Mouse (Mus musculus) kidney, postnatal 25 days (tissue): ENCODE data around the gene Cdc42ep1.

Experiments
- DNase-seq, 2 experiments: peaks; one replicate each; pipeline ENCODE4 v3.0.0; 2021; ENCODE audit warnings: mixed read lengths in 2 of 2

Cdc42ep1 gene

DNA sequence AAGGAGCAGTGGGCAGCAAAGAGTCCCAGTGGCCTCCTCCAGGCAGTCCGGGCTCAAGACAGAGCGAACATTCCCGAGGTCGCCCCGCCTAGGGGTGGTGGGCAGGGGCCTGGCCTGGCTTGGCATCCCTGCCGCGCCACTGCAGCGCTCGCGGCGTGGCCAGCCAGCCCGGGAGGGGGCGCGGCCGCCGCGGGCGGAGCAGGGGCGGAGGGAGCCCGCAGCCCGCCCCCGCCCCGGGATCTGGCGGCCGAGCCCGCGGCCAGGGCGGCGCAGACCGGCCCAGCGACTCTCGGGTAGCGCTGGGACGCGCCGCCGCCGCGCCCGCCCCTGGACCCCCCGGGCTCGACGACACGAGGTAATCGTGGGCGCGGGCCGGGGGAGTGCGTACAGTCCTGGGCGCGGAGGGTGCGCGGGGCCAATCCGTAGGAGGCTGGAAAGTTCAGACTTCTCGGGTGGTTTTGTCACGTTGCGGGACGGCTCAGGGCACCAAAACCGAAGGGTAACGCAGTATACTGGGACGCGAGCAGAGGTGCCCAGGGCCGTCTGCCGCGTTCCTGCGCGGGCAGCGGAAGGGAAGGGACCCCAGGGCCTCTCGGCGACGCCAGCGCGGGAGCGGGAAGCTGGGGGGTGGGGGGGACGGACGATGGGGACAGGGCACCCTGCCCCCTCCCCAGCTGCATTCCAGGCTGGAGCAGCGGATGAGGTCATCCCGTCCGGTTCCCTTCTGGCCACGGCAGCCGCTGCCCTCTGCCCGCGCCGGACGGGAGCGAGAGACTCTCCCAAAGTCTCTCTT, at the start of gene Cdc42ep1:
Gene Cdc42ep1, plus strand, starts transcription at position 254 of the 793 bp plus-strand sequence.
- DNase-seq, result peak; percentile 71 to 88

- DNase-seq, result peak; percentile 77 to 88
Measured at GRCm38 (mm10) chr15:78796196-78797059, 46.0 kb upstream of the Cdc42ep1 start.

GRCm38 (mm10) chr15:78797060-78797329, 45.4 kb upstream of the Cdc42ep1 start:
- peak in 1 of 2 experiments; percentile 26 for DNase-seq

DNA sequence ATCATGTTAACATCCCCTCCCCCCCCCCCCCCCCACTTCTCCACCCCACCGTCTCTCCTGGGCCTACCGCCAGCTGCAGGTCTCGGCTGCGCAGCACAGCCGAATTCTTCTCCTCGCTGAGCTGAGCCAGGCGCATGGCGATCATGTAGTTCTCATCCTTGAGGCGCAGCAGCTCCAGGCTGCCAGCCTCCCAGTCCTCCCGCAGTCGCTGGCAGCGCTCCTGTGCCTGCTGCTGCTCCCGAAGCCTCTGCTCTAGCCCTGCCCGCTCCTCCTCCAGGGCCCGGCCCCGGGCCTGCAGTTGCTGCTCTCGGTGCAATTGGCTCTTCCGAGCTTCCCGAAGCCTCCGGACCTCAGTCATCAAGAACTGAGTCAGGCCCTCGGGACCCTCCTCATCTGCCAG, 43.4 kb upstream of the Cdc42ep1 start:
- peak in 1 of 2 experiments; percentile 57 for DNase-seq

DNA sequence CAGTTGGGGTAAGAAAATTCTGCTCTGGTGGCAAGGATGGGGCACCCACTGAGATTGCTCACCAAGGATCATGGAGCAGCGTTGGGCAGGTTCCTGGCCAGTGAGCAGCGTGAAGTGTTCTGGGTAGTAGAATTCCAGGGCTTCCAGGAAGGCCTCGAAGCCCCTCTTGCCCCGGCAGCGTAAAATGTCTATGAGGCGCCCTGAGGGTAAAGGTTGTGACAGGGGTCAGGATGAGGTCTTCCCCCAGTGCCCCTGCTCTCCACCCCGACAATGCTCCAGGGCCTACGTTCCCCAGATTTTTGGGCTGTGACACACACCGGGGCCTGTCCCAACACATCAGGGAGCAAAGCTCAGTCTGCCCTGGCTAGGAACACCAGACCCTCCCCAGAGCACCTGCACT, 40.9 kb upstream of the Cdc42ep1 start:
- no peak for DNase-seq

DNA sequence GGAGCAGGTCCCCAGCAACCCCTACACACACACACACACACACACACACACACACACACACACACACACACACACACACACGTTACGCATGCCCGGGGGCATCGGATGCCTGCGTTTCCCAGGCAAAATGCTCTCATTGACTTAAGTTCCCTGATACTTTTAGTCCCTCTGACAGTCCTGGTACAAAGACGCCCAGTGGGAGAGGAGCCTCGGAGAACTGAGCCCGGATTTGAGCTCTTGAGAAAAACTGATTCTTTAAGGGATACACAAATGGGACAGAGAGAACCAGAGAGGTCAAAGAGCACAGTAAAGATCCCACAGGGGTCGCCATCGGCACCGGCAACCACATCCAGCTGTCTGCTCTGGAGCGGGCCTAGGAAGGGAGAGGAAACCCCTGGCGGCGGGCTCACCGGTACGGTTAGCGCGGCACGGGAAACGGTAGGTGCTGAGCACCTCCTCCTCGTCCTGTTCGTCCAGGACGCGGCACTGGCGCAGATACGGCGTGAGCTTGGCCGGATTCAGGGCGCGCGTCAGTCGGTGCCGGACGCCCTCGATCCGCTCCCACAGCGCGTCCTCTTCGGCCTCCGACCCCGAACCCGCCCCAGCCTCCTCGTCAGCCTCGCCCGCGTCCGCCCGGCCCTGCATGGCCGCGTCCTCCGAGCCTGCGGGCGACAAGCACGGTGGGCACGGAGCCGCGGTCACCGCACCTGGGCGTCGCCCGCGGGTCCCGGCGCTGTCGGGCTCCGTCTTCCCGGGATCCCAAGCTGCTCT, 40.3 kb upstream of the Cdc42ep1 start:
- DNase-seq, result peak; percentile 54 to 66

- DNase-seq, result peak; percentile 79 to 91
Measured at GRCm38 (mm10) chr15:78802776-78803391, 39.5 kb upstream of the Cdc42ep1 start, which contains the start of gene Card10. Card10 (minus strand) TSS chr15:78803042.

- peak; percentile 83 to 91 for DNase-seq
Measured at GRCm38 (mm10) chr15:78803499-78803900, 38.9 kb upstream of the Cdc42ep1 start.

GRCm38 (mm10) chr15:78804326-78804725, 38.1 kb upstream of the Cdc42ep1 start:
- peak; percentile 69 to 88 for DNase-seq

GRCm38 (mm10) chr15:78805351-78805750, 37.1 kb upstream of the Cdc42ep1 start:
- no peak for DNase-seq

DNA sequence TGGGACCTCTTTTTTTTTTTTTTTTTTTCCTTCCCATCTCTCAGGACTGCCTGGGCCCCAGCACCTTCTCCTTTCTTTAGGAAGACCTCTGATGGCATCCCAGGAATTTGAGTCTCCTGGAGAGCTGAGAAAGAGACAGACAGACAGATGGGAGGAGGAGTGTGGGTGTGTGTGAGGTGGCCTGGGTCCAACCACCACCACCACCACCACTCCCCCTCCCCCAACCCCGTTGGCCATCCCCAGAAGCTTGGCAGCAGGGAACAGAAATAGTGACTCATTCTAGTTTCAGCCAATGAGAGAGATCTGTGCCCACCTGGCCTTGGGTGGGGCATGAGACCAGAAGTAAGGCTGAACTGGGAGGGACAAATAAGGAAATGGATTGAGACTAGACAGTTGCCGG, 35.8 kb upstream of the Cdc42ep1 start:
- no peak for DNase-seq

- DNase-seq, result peak; percentile 34 to 70
Measured at GRCm38 (mm10) chr15:78807141-78807540, 35.3 kb upstream of the Cdc42ep1 start.

GRCm38 (mm10) chr15:78808980-78809379, 33.4 kb upstream of the Cdc42ep1 start:
- no peak for DNase-seq

DNA sequence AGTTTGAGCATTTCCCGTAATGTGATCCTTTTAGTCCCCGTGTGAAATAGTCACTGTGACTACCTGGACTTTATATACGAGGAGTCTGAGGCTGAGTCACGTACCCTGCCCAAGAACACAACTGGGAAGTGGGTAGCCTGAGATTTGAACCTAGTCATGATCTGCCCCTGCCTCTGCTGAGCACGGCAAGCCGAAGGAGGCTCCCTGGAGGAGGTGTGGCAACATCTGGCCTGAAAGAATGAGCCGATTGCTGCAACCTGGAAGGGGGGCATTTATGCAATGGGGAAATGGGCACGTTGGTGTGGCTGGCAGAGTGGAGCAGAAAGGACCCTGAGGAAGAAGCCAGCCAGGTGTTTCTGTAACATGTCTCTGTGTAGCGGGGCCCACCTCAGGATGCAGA, 32.7 kb upstream of the Cdc42ep1 start:
- no peak for DNase-seq

GRCm38 (mm10) chr15:78810146-78810545, 32.3 kb upstream of the Cdc42ep1 start:
- no peak for DNase-seq

DNA sequence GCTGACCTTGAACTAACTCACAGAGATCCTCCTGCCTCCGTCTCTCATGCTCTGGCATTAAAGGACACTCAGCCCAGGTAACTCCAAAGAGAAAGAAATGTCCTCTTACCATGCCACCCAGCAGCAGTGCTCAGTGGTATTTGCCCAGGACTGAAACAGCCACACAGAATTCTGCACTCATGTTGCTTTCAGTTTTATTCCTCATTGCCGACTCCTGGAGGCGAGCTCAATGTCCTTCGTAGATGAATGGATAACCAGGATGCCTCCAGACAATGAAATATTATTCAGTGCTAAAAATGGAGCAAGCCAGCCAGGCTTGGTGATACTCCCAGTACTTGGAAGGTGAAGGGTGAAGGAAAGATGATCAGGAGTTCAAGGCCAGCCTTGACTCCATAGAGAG, 28.8 kb upstream of the Cdc42ep1 start:
- DNase-seq, result no peak

GRCm38 (mm10) chr15:78815314-78816073, 26.9 kb upstream of the Cdc42ep1 start:
- no peak for DNase-seq

GRCm38 (mm10) chr15:78816074-78816391, 26.4 kb upstream of the Cdc42ep1 start:
- no peak for DNase-seq

- peak; percentile 84 to 85 for DNase-seq
Measured at GRCm38 (mm10) chr15:78826213-78827204, 15.9 kb upstream of the Cdc42ep1 start.

DNA sequence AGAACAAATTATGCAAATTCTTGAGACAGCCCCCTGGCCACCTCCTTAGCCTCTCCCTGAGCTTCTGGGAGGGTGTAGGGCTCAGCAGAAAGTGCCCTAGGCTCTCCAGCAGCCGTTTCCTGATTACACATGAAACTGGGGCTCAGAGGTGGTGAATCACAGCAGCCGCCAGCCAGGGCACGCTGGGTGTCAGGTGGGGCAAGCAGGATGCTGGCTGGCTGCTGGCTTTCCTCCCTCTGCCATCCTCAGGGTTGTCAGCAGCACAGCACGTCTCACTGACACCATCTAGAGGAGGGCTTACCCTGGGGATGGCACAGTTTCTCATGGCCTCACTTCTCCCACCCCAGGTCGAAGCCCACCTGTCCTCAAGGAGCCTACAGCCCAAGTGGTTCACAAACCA, 14.1 kb upstream of the Cdc42ep1 start:
- no peak for DNase-seq

DNA sequence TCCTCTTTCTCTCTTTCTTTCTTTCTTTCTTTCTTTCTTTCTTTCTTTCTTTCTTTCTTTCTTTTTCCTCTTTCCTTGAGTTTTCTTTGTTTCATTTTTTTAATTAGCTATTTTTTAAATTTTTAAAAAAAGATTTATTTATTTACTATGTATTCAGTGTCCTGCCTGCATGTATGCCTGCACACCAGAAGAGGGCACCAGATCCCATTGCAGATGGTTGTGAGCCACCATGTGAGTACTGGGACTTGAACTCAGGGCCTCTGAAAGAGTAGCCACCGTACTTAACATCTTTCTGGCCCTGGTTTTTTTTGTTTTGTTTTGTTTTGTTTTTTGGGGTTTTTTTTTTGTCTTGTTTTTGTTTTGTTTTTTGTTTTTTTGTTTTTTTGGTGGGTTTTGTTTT, 12.8 kb upstream of the Cdc42ep1 start:
- DNase-seq, result no peak
